Mouse (Mus musculus) mouse embryonic stem cell (cell line): ENCODE results near the gene Calhm4.

ENCODE experiments used
- in situ Hi-C, 2 experiments: fragments of 300-500 bp; cut with MboI; formaldehyde crosslinking; loops; 1 replicate in 1 of 2; 3 replicates in 1 of 2; pipeline ENCODE4 v1.14.3; 2019 to 2020; ENCODE audit warnings: low sequenced_read_pairs in 2 of 2, low pct_unique_long_range_greater_than_20kb in 1 of 2, mixed read lengths in 1 of 2; ENCODE audit not compliant: unreplicated experiment in 1 of 2

Gene Calhm4

GRCm38 (mm10) chr10:34044210-34044609, at the start of gene Calhm4:
TSS of gene Calhm4 (minus strand) at chr10:34044310.
- in situ Hi-C loops, result no loop called here

DNA sequence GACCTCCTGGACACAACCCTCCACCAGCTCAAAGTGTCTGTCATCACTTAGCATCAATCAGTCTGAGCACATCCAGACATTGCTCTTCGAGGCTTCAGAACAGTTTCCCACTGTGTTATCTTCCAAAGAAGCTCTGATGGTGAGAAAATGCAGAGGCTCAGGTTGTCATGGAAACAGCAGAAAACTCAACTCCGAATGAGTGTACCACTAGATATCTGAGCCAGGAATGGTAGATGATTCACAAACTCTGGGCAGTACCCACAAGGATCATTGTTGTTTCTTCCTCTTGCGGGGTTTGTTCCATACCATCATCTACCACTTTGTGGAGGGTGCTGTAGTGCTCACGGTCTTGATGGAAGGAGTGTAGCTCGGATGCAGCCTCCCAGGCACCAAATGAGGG, 47.8 kb upstream of the Calhm4 start:
- in situ Hi-C loops, result no loop called here

DNA sequence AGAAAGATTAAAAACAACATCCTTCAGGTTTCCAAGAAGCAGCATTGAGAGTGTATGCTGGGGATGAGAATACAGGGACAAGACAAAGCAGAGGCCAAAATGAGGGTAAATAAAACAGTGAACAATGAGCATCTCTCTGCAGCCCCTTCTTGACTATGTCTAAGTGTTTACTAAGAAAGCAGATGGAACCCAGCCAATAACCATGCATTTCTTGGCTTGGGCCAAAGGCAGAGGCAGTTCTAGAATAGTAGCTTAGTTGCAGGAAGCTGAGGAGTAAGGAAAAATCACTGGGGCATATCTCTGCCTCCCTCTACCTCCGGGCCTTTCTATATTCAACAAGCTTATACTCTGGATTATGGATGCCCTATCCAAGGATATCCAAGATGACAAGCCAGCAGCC, 46.4 kb upstream of the Calhm4 start:
- in situ Hi-C loops, result no loop called here

DNA sequence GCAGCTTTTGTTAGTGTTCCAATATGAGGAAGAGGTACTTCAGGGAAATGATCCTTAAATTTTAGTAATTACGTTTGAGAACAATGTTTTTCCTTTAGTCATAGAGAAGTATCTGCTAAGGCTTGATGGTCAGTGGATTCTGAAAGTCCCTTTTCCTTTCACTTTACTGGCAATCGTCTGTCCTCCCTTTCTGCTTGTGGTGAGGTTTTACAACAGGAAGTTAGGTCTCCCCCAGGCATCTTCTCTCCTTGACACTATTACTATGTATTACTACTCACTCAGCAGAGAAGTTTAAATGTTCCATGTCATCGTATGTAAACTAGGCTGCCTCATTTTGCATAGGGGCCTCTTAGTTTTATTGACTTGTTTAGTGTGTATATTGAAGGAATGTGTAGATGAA, 45.4 kb upstream of the Calhm4 start:
- in situ Hi-C loops, result no loop called here

DNA sequence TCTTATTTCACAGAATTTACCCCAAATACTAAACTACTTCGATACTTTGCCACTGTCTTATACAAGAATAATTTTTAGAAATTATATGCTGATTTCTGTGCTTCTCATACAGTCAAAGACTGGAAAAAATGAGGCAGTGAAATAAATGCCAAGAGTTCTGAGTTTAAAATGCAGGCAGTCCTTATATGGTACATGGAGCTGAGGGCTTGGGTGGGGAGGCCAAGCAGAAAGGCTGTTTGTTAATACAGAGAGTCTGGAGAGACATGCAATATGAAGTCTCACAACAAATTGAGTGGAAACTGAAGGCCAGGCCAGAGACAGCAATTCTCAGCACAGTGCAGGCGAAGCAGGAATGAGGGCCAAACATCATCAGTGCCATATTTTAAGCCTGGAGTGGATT, 44.4 kb upstream of the Calhm4 start:
- in situ Hi-C loops, result no loop called here

GRCm38 (mm10) chr10:34086514-34086913, 42.4 kb upstream of the Calhm4 start:
- in situ Hi-C loops, result no loop called here

- in situ Hi-C loops, result no loop called here
These were observed 30.6 kb upstream of the Calhm4 start for GRCm38 (mm10) chr10:34074522-34075200.

GRCm38 (mm10) chr10:34071650-34072049, 27.5 kb upstream of the Calhm4 start:
- in situ Hi-C loops, result no loop called here

- in situ Hi-C loops, result no loop called here
These were observed 26.9 kb upstream of the Calhm4 start for GRCm38 (mm10) chr10:34070999-34071492.

DNA sequence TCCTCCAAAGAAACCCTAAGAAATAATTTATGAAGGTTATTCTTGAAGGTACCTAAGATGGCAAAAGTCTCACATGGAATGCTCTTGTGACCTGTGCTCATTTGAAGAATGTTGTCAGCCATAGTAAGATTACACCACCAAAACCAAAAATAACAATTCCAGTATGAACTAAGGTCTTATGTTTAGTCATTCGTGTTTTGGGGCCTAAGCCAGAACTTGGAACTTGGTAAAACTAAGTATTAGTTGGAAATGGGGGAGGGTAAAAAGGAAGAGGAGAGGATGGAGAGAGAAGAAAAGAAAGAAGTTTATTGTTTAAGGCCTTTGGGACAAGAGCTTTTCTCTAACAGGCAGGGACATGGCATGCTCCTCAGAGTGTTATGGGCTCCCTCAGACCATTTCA, 25.5 kb upstream of the Calhm4 start:
- in situ Hi-C loops, result no loop called here

GRCm38 (mm10) chr10:34066591-34066990, 22.5 kb upstream of the Calhm4 start:
- in situ Hi-C loops, result no loop called here

DNA sequence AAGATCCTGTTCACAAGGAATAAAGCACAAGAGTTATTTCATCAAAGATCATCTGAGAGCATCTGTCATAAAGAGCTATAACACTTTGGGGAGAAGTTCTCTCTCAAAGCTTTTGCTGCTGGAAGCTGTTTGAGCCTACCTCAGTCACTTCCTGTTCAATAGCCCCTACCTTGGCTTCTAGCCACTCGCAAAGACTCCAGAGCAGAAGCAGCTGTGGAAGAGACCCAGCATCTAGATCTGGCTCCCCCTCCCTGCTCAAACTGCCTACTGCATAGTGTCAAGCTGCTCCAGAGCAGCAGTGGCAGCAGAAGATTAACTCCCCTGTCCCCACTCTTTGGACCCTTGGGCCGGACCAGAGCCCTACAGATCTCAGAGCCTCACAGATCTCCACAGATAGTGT, 9.9 kb upstream of the Calhm4 start:
- in situ Hi-C loops, result no loop called here

DNA sequence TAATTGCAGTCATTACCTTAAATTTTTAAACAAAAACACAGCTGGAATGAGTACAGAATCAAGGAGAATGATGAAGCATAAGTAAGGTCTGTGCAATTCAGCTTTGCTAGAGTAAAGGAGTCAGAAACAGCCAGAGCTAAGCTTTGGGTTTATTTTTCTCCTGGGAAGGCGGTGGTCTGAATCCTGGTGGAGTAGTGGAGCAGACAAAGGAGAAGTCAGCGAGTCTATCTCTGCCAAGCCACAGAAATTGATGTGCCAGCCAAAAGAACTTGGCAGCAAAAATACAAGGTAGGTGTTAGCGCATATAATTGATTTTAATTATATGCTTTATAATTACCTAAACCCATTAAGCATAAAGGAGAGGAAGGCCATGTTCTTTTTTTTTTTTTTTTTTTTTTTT, 6.7 kb downstream of the Calhm4 start, which contains the start of gene Trappc3l:
TSS of gene Trappc3l (plus strand) at position 197 of the 400 bp plus-strand sequence.
- in situ Hi-C loops, result loop anchor here in 1 of 2 experiments (10.0 kb wide), 1 partner anchor 287 kb away; no protein-coding TSS in a partner anchor

- in situ Hi-C loops, result loop anchor here in 1 of 2 experiments (10.0 kb wide), 1 partner anchor 288 kb away; no protein-coding TSS in a partner anchor
These were observed 7.5 kb downstream of the Calhm4 start for GRCm38 (mm10) chr10:34036587-34036986.

DNA sequence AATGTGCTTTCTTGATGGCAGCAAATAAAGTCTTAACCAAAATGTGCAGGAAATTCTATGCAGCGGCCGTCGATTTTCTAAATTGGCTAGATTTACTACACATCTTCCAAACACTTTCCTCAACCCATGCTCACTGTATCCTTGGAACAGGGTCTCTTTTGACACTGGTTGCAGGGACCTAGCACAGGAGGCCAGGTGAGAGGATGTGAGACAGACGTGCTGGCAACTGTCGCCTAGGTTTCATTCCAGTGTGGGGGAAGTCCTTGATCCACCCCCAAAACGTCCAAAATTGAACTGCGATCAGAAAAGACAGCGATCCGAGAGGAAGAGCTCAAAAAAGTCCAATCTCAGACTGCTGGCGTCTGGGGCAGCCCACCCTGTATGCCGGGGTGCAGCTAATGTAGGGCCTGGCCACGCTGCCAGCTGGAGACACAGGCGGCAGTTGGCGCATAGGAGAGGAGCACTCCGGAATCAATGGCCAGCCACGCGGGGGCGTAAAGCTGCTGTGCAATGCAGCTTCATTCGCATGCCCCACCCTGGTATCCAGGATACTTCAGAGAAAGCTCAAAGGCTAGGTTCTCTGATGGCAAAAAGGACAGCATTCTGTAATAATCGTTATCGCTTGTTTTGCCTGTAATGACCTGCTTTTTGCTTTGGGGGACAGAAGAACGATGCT, 10.3 kb downstream of the Calhm4 start:
- in situ Hi-C loops, result loop anchor here in 1 of 2 experiments (10.0 kb wide), 1 partner anchor 291 kb away; no protein-coding TSS in a partner anchor

DNA sequence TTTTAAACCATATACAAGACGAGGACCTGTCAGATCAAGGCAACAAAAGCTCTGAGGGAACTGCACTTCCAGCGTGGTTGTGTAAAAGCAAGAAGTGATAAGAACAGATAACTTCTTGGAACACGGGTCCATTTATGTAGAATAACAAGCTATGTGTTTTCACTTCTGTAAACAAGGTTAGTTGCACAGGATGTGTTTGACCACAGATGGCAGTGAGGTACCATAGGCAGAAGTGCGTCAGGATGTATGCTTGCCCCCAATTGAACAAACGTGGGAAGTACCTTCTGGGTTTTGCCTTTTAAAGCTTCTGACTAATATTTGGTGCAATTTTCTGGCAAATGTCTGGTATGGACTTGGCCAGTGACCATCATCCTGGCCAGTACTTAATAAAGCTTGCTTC, 13.8 kb downstream of the Calhm4 start:
- in situ Hi-C loops, result loop anchor here in 1 of 2 experiments (10.0 kb wide), 1 partner anchor 294 kb away; no protein-coding TSS in a partner anchor

- in situ Hi-C loops, result loop anchor here in 1 of 2 experiments (10.0 kb wide), 1 partner anchor 295 kb away; no protein-coding TSS in a partner anchor
These were observed 24.6 kb downstream of the Calhm4 start, which contains the start of gene Rwdd1 for GRCm38 (mm10) chr10:34019302-34020075. TSS of gene Rwdd1 (minus strand) at chr10:34019624.

DNA sequence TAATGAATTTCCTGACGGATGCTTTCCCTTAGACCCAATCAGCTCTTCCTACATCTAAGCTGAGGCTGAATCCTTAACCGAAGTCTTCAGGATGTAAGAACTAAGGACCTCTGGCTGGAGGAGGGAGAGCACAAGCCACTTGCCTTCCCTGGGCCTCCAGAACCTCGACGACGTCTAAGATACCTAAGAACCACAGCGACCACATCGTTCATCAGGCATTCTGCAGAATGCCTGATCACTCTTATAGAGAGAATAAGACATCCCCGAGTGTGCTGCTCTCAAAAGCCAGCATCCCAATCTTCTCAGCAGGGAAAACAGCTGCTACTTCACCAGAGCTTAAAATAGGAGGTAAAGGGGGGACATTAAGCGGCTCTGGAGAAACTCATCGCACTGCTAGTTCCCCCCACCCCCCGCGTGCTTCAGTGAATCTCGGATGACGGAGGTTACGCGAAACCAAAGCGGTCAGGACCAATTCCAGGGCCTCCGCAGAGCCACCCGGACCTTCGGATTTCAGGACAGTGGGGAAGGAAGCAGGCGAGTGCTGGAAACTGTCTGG, 25.3 kb downstream of the Calhm4 start:
- in situ Hi-C loops, result loop anchor here in 1 of 2 experiments (10.0 kb wide), 1 partner anchor 296 kb away; no protein-coding TSS in a partner anchor
